Mouse (Mus musculus) ES-E14 (cell line): ENCODE results near the gene Ddx46. TPM values are rescaled to one million over a fixed set of nuclear protein-coding genes. Genes with fewer than 3 reads are reported as not detected.
A peak's percentile ranks its signal among the peaks of the same experiment; 100 is the strongest.

Experiments
- DNase-seq: peaks from one replicate; pipeline ENCODE4 v3.0.0-alpha.2; 2013; ENCODE audit warnings: low read depth, low spot score
- H3K27ac ChIP-seq: 2 replicates; pipeline ENCODE4 v1.5.1; 2012; ENCODE audit warnings: low read depth, mild to moderate bottlenecking, low read length, moderate library complexity, mixed read lengths; ENCODE audit not compliant: poor library complexity, insufficient read depth, severe bottlenecking
- H3K36me3 ChIP-seq: 2 replicates; pipeline ENCODE4 v1.6.1; 2012; ENCODE audit warnings: mild to moderate bottlenecking, low read length, moderate library complexity, mixed read lengths; ENCODE audit not compliant: control insufficient read depth, poor library complexity, insufficient read depth, severe bottlenecking
- H3K4me1 ChIP-seq, 2 experiments: fragments of 150-350 bp in 1 of 2; sonication (generic) in 1 of 2; 2 replicates each; pipeline ENCODE4 v1.6.1; 2012; ENCODE audit warnings: low read length in 2 of 2, mild to moderate bottlenecking in 1 of 2, mixed read lengths in 1 of 2; ENCODE audit not compliant: control insufficient read depth in 2 of 2, insufficient read depth in 2 of 2, poor library complexity in 1 of 2
- H3K4me3 ChIP-seq, 2 experiments: fragments of 150-350 bp in 1 of 2; sonication (generic) in 1 of 2; 2 replicates each; pipeline ENCODE4 v1.5.1; 2012; ENCODE audit warnings: low read length in 2 of 2, low read depth in 1 of 2, mild to moderate bottlenecking in 1 of 2, mixed read lengths in 1 of 2; ENCODE audit not compliant: insufficient read depth in 1 of 2, poor library complexity in 1 of 2, severe bottlenecking in 1 of 2
- H3K9ac ChIP-seq: 2 replicates; pipeline ENCODE4 v1.6.1; 2012; ENCODE audit warnings: low read depth, mild to moderate bottlenecking, low read length, mixed read lengths; ENCODE audit not compliant: poor library complexity, insufficient read depth, severe bottlenecking
- H3K9me3 ChIP-seq: fragments of 150-350 bp; sonication (generic); 2 replicates; pipeline ENCODE4 v1.6.1; 2012; ENCODE audit warnings: low read depth, mild to moderate bottlenecking, low read length; ENCODE audit not compliant: control insufficient read depth, insufficient read depth
- CHD2 ChIP-seq: IDR thresholded peaks from 2 replicates; pipeline ENCODE4 v1.6.1; 2014; ENCODE audit warnings: mild to moderate bottlenecking, low read depth, low read length, inconsistent platforms
- HCFC1 ChIP-seq: IDR thresholded peaks from 2 replicates; pipeline ENCODE4 v1.6.1; 2012; ENCODE audit warnings: low read length, inconsistent platforms, borderline replicate concordance; ENCODE audit not compliant: insufficient read depth
- MAFK ChIP-seq: IDR thresholded peaks from 2 replicates; pipeline ENCODE4 v1.6.1; 2014; ENCODE audit warnings: mild to moderate bottlenecking, low read depth, low read length, inconsistent platforms; ENCODE audit not compliant: insufficient read depth
- ZC3H11A ChIP-seq: IDR thresholded peaks from 2 replicates; pipeline ENCODE4 v1.6.1; 2012; ENCODE audit warnings: low read depth, mild to moderate bottlenecking, inconsistent platforms, low read length, borderline replicate concordance
- ZNF384 ChIP-seq: IDR thresholded peaks from 2 replicates; pipeline ENCODE4 v1.6.1; 2012; ENCODE audit warnings: low read depth, low read length, inconsistent platforms
- in situ Hi-C, 2 experiments: fragments of 600-800 bp; cut with MboI; formaldehyde crosslinking; loops; one replicate each; pipeline ENCODE4 v1.15.1; 2025; ENCODE audit warnings: low sequenced_read_pairs in 2 of 2, inconsistent platforms in 1 of 2; ENCODE audit not compliant: unreplicated experiment in 2 of 2
- total RNA-seq: library from RNA; depleted of rRNA; stranded (reverse); fragments of 300-350 nt; gene quantifications from 2 replicates; pipeline ENCODE4 v1.2.3, GENCODE M21; 2012

Gene Ddx46
- total RNA-seq, 1 experiment: 56.4 TPM

GRCm38 (mm10) chr13:55683581-55683980 lies 48.8 kb downstream of the Ddx46 start:
- in situ Hi-C loops: no loop called here

GRCm38 (mm10) chr13:55686107-55686633 lies 51.3 kb downstream of the Ddx46 start:
- DNase-seq: no peak
- no peak overlapping the region for H3K27ac ChIP-seq
- H3K36me3 ChIP-seq: peaks cover 3% of the 10 kb centered on the region
- no peak overlapping the region for H3K4me3 ChIP-seq
- H3K9ac ChIP-seq: no peak overlapping the region
- in situ Hi-C loops: no loop called here
- TF ChIP-seq MAFK: no peak
- no peak for TF ChIP-seq ZNF384
- TF ChIP-seq CHD2: no peak
- no peak for TF ChIP-seq HCFC1
- H3K9me3 ChIP-seq: no peaks in the 10 kb centered on the region
- peaks cover 3 to 5% of the 10 kb centered on the region in 2 experiments; a peak in 3 of 4 replicates for H3K4me1 ChIP-seq

More at GRCm38 (mm10) chr13:55683581-55683980, 48.8 kb downstream of the Ddx46 start:
- TF ChIP-seq MAFK (no peak), ZC3H11A (no peak), CHD2 (no peak), ZNF384 (no peak), HCFC1 (no peak)
- peaks cover 13% of the 10 kb centered on the region for H3K36me3 ChIP-seq
- peaks cover 3 to 5% of the 10 kb centered on the region in 2 experiments; a peak in 3 of 4 replicates for H3K4me1 ChIP-seq
- no peak overlapping the region for H3K27ac ChIP-seq
- no peak for DNase-seq
- no peak overlapping the region for H3K4me3 ChIP-seq
- no peaks in the 10 kb centered on the region for H3K9me3 ChIP-seq
- H3K9ac ChIP-seq: no peak overlapping the region

GRCm38 (mm10) chr13:55687927-55688602 lies 53.2 kb downstream of the Ddx46 start:
- no peak overlapping the region for H3K9ac ChIP-seq

GRCm38 (mm10) chr13:55692535-55693242 lies 57.9 kb downstream of the Ddx46 start, which contains the start of gene B230219D22Rik:
Gene B230219D22Rik, plus strand, starts transcription at chr13:55693124.
- TF ChIP-seq CHD2 (peak; percentile 99), HCFC1 (peak; percentile 54; the same call in 1 of the 2 replicates), ZC3H11A (no peak)
- DNase-seq: peak; percentile 80
- peak within 1 kb of the TSS; percentile 96 for H3K27ac ChIP-seq
- in situ Hi-C loops: no loop called here
- peaks cover 2% of the 10 kb centered on the region; the same call in 1 of the 2 replicates for H3K36me3 ChIP-seq
- peaks cover 7 to 11% of the 10 kb centered on the region in 2 experiments; a peak in 3 of 4 replicates for H3K4me1 ChIP-seq
- H3K4me3 ChIP-seq: peak within 1 kb of the TSS; percentile 83 to 100
- H3K9me3 ChIP-seq: no peaks in the 10 kb centered on the region
- H3K9ac ChIP-seq: peak within 1 kb of the TSS; percentile 100

More at GRCm38 (mm10) chr13:55687927-55688602, 53.2 kb downstream of the Ddx46 start:
- H3K9me3 ChIP-seq: no peaks in the 10 kb centered on the region
- no peak for TF ChIP-seq ZC3H11A
- no peak for TF ChIP-seq CHD2
- no peak for TF ChIP-seq ZNF384
- TF ChIP-seq MAFK: no peak
- TF ChIP-seq HCFC1: no peak
- H3K4me1 ChIP-seq: peaks cover 3 to 5% of the 10 kb centered on the region in 2 experiments; a peak in 3 of 4 replicates
- no peak overlapping the region for H3K4me3 ChIP-seq
- peaks cover 3% of the 10 kb centered on the region; the same call in 1 of the 2 replicates for H3K36me3 ChIP-seq
- H3K27ac ChIP-seq: no peak overlapping the region
- in situ Hi-C loops: no loop called here
- DNase-seq: no peak
